25 mouse cellular contexts compared by ENCODE assay signal in genomic region chr2:163502219-163502618, GRCm38 (mm10). TPM values are rescaled to one million over a fixed set of nuclear protein-coding genes. Genes with fewer than 3 reads are reported as not detected.
DNase-seq lines count a peak whose midpoint lies in the region; ATAC-seq and TF ChIP-seq lines count a peak whose summit lies in the region.
"Had no signal": no experiment of that assay in that cellular context is flagged by ENCODE, and none has a peak within 500 bp of the region (broad histone marks: within the 10 kb centered on the region; RNA-seq: fewer than 3 reads in every experiment).

No protein-coding gene starts in this region.

- WGBS in heart, embryonic 10.5 days: 75% methylated on average over 2 of the region's 2 CpGs
- WGBS in lung, embryonic 14.5 days: 60% methylated on average over 2 of the region's 2 CpGs
- WGBS in lung, adult 2 months: 63% methylated on average over 2 of the region's 2 CpGs
- WGBS in intestine, embryonic 15.5 days: 73% methylated on average over 2 of the region's 2 CpGs

- no peaks in the 10 kb centered on the region for H3K9me3 ChIP-seq in heart, embryonic 10.5 days
- no peaks in the 10 kb centered on the region for H3K9me3 ChIP-seq in lung, embryonic 14.5 days (ENCODE audit: low read depth, low read length)
- no peaks in the 10 kb centered on the region for H3K9me3 ChIP-seq in intestine, embryonic 15.5 days
- H3K9me3 ChIP-seq: embryonic facial prominence, embryonic 13.5 days; limb, embryonic 12.5 days; liver, embryonic 12.5 days; lung, embryonic 15.5 days; midbrain, embryonic 13.5 days; stomach, embryonic 15.5 days had no signal

- intact Hi-C loops in heart, postnatal 10 days (cut with DNase I): no loop called here

- TF ChIP-seq POLR2A in lung, adult 2 months (IDR thresholded peaks at IDR 0.05; ENCODE audit: borderline replicate concordance, extremely low read depth, low read depth, low read length): no peak

- peak; percentile 42 for DNase-seq in adrenal gland, postnatal 10 days
- DNase-seq in adrenal gland, adult 8-10 months: no peak
- DNase-seq in heart, adult 8-10 months (ENCODE audit: low spot score): peak; percentile 16
- DNase-seq in heart, embryonic 10.5 days (ENCODE audit: low spot score): no peak
- peak; percentile 6 for DNase-seq in lung, embryonic 14.5 days
- DNase-seq in lung, adult 2 months: no peak
- peak; percentile 29 to 51 for DNase-seq in heart, postnatal 10 days
- DNase-seq: cerebellum, adult 9-11 months; gastrocnemius, postnatal 36 days; right cerebral cortex, postnatal 14 days; thymus, adult 18-20 months had no signal

- no peak for ATAC-seq in lung, embryonic 14.5 days (ENCODE audit: insufficient read depth)
- ATAC-seq in intestine, embryonic 15.5 days: no peak
- ATAC-seq: CD4-positive, CD25-positive, alpha-beta regulatory T cell, adult 4 months; forebrain, embryonic 14.5 days; intestine, embryonic 16.5 days; liver, embryonic 12.5 days; midbrain, embryonic 13.5 days had no signal

- H3K27me3 ChIP-seq in heart, embryonic 10.5 days (ENCODE audit: insufficient read depth, poor library complexity, severe bottlenecking): no peaks in the 10 kb centered on the region; the same call in 1 of the 2 replicates
- H3K27me3 ChIP-seq in lung, embryonic 14.5 days (ENCODE audit: insufficient read depth, low read length): no peaks in the 10 kb centered on the region
- no peaks in the 10 kb centered on the region for H3K27me3 ChIP-seq in intestine, embryonic 15.5 days (replicated peaks)
- H3K27me3 ChIP-seq: embryonic facial prominence, embryonic 13.5 days; limb, embryonic 12.5 days; lung, embryonic 15.5 days; midbrain, embryonic 13.5 days; stomach, embryonic 15.5 days had no signal

- no peak overlapping the region for H3K9ac ChIP-seq in lung, embryonic 14.5 days
- H3K9ac ChIP-seq in intestine, embryonic 15.5 days: no peak overlapping the region
- H3K9ac ChIP-seq: embryonic facial prominence, embryonic 13.5 days; hindbrain, embryonic 14.5 days; limb, embryonic 12.5 days; liver, embryonic 12.5 days; lung, embryonic 15.5 days; midbrain, embryonic 13.5 days; stomach, embryonic 15.5 days had no signal

- H3K4me3 ChIP-seq in heart, embryonic 10.5 days: no peak overlapping the region
- no peak overlapping the region for H3K4me3 ChIP-seq in lung, embryonic 14.5 days (ENCODE audit: low read depth, low read length)
- no peak overlapping the region for H3K4me3 ChIP-seq in lung, adult 2 months (replicated peaks; ENCODE audit: extremely low read depth, low read depth, low read length)
- H3K4me3 ChIP-seq in intestine, embryonic 15.5 days (replicated peaks): no peak overlapping the region
- H3K4me3 ChIP-seq: embryonic facial prominence, embryonic 13.5 days; limb, embryonic 12.5 days; liver, embryonic 12.5 days; lung, embryonic 15.5 days; midbrain, embryonic 13.5 days; stomach, embryonic 15.5 days had no signal

- no peak for TF ChIP-seq CTCF in lung, embryonic 14.5 days (IDR thresholded peaks at IDR 0.05; ENCODE audit: low read depth)
- no peak for TF ChIP-seq CTCF in lung, adult 2 months (IDR thresholded peaks at IDR 0.05; ENCODE audit: insufficient read depth, low read length)

- 0 out of 2 replicates have a peak, but pooled peaks cover 4% of the 10 kb centered on the region for H3K4me1 ChIP-seq in heart, embryonic 10.5 days
- H3K4me1 ChIP-seq in lung, embryonic 14.5 days (ENCODE audit: insufficient read depth): no peaks in the 10 kb centered on the region
- H3K4me1 ChIP-seq in lung, adult 2 months (ENCODE audit: control insufficient read depth, insufficient read depth, low read length): no peaks in the 10 kb centered on the region
- peaks cover 8% of the 10 kb centered on the region; the same call in 1 of the 2 replicates for H3K4me1 ChIP-seq in intestine, embryonic 15.5 days (replicated peaks)
- H3K4me1 ChIP-seq: embryonic facial prominence, embryonic 13.5 days; limb, embryonic 12.5 days; liver, embryonic 12.5 days; lung, embryonic 15.5 days; midbrain, embryonic 13.5 days; stomach, embryonic 15.5 days had no signal

- no peaks in the 10 kb centered on the region for H3K36me3 ChIP-seq in heart, embryonic 10.5 days
- H3K36me3 ChIP-seq in lung, embryonic 14.5 days (ENCODE audit: insufficient read depth): no peaks in the 10 kb centered on the region
- H3K36me3 ChIP-seq in intestine, embryonic 15.5 days: no peaks in the 10 kb centered on the region
- H3K36me3 ChIP-seq: embryonic facial prominence, embryonic 13.5 days; limb, embryonic 12.5 days; liver, embryonic 12.5 days; lung, embryonic 15.5 days; midbrain, embryonic 13.5 days; stomach, embryonic 15.5 days had no signal

- H3K4me2 ChIP-seq in lung, embryonic 14.5 days: no peak overlapping the region
- H3K4me2 ChIP-seq in intestine, embryonic 15.5 days (replicated peaks): no peak overlapping the region
- H3K4me2 ChIP-seq: embryonic facial prominence, embryonic 13.5 days; hindbrain, embryonic 14.5 days; limb, embryonic 12.5 days; liver, embryonic 12.5 days; lung, embryonic 15.5 days; midbrain, embryonic 13.5 days; stomach, embryonic 15.5 days had no signal

- no peak overlapping the region for H3K27ac ChIP-seq in heart, embryonic 10.5 days
- H3K27ac ChIP-seq in lung, embryonic 14.5 days (ENCODE audit: low read depth): no peak overlapping the region
- H3K27ac ChIP-seq in intestine, embryonic 15.5 days: no peak overlapping the region
- H3K27ac ChIP-seq: embryonic facial prominence, embryonic 13.5 days; hindbrain, embryonic 14.5 days; limb, embryonic 12.5 days; liver, embryonic 12.5 days; lung, embryonic 15.5 days; midbrain, embryonic 13.5 days; stomach, embryonic 15.5 days had no signal

RNA-seq across cellular contexts. Expression of gene Hnf4a, which starts 4.4 kb away (rescaled TPM):
- 10 to 100 TPM; 11.8 to 51.8 TPM for total RNA-seq in adrenal gland, postnatal 10 days (2021)
- under 1 TPM in 2 of 4 experiments, not detected in 2; 0.06 to 0.16 TPM for total RNA-seq in adrenal gland, adult 8-10 months (2022)
- total RNA-seq in heart, adult 8-10 months (2022): not detected
- 0.02 and 4.4 TPM in 2 replicates for polyA plus RNA-seq in heart, embryonic 10.5 days (2016; fragmentation: Nextera tagmentation; extraction: Ambion mirVana)
- polyA plus RNA-seq in lung, embryonic 14.5 days (2014; fragmentation: Nextera tagmentation; extraction: Ambion mirVana): 0.11 TPM in 1 of 2 replicates, not detected in the other
- polyA plus RNA-seq in lung, adult 2 months (2012; rRNA removed): 0.67 and 2.3 TPM in 2 replicates
- not detected for total RNA-seq in heart, postnatal 10 days (2021)
- 85.1 and 85.9 TPM in 2 replicates for polyA plus RNA-seq in intestine, embryonic 15.5 days (2015; fragmentation: Nextera tagmentation; extraction: Ambion mirVana)
- total RNA-seq: gastrocnemius, postnatal 36 days; layer of hippocampus, postnatal 10 days; neutrophil, adult 5-6 weeks had no signal
- polyA plus RNA-seq: CD4-positive, CD25-positive, alpha-beta regulatory T cell, adult 4 months; embryonic facial prominence, embryonic 13.5 days; forebrain, embryonic 14.5 days; hindbrain, embryonic 14.5 days; limb, embryonic 12.5 days; midbrain, embryonic 13.5 days had no signal

RNA-seq across cellular contexts. Expression of gene R3hdml, which starts 10.1 kb away (rescaled TPM):
- total RNA-seq in adrenal gland, postnatal 10 days (2021): not detected
- total RNA-seq in adrenal gland, adult 8-10 months (2022): not detected
- total RNA-seq in heart, adult 8-10 months (2022): not detected
- 0.20 TPM in 1 of 2 replicates, not detected in the other for polyA plus RNA-seq in heart, embryonic 10.5 days (2016; fragmentation: Nextera tagmentation; extraction: Ambion mirVana)
- polyA plus RNA-seq in lung, embryonic 14.5 days (2014; fragmentation: Nextera tagmentation; extraction: Ambion mirVana): not detected in 2 replicates
- not detected in 2 replicates for polyA plus RNA-seq in lung, adult 2 months (2012; rRNA removed)
- total RNA-seq in heart, postnatal 10 days (2021): not detected
- polyA plus RNA-seq in intestine, embryonic 15.5 days (2015; fragmentation: Nextera tagmentation; extraction: Ambion mirVana): 0.35 and 0.39 TPM in 2 replicates
- total RNA-seq: gastrocnemius, postnatal 36 days; neutrophil, adult 5-6 weeks had no signal
- polyA plus RNA-seq: CD4-positive, CD25-positive, alpha-beta regulatory T cell, adult 4 months; embryonic facial prominence, embryonic 13.5 days; forebrain, embryonic 14.5 days; heart, embryonic 16.5 days; limb, embryonic 12.5 days; liver, embryonic 12.5 days; midbrain, embryonic 13.5 days had no signal

RNA-seq across cellular contexts. Expression of gene Fitm2, which starts 29.8 kb away (rescaled TPM):
- 10 to 100 TPM; 76.9 to 91.9 TPM for total RNA-seq in adrenal gland, postnatal 10 days (2021)
- total RNA-seq in adrenal gland, adult 8-10 months (2022): 100 to 1,000 TPM in 1 of 4 experiments, 10 to 100 TPM in 3; 81.0 to 128 (median 92.8) TPM
- total RNA-seq in heart, adult 8-10 months (2022): 100 to 1,000 TPM; 197 to 218 (median 209) TPM
- polyA plus RNA-seq in heart, embryonic 10.5 days (2016; fragmentation: Nextera tagmentation; extraction: Ambion mirVana): 13.0 and 19.2 TPM in 2 replicates
- polyA plus RNA-seq in lung, embryonic 14.5 days (2014; fragmentation: Nextera tagmentation; extraction: Ambion mirVana): 8.6 and 10.1 TPM in 2 replicates
- 20.4 and 24.1 TPM in 2 replicates for polyA plus RNA-seq in lung, adult 2 months (2012; rRNA removed)
- 100 to 1,000 TPM in 1 of 2 experiments, 10 to 100 TPM in 1; 79.2 to 103 TPM for total RNA-seq in heart, postnatal 10 days (2021)
- 10.4 and 10.8 TPM in 2 replicates for polyA plus RNA-seq in intestine, embryonic 15.5 days (2015; fragmentation: Nextera tagmentation; extraction: Ambion mirVana)

Comparison
In these comparisons a context has a peak if more than half of its experiments do, and no peak if none do; other contexts are left out.
1. DNase-seq: peak in adrenal gland, postnatal 10 days (single experiment), heart, adult 8-10 months (single experiment), lung, embryonic 14.5 days (single experiment) and heart, postnatal 10 days (2 of 2); none in adrenal gland, adult 8-10 months (single experiment), heart, embryonic 10.5 days (single experiment) and lung, adult 2 months (single experiment).
2. RNA of gene Hnf4a, which starts 4.4 kb away (total RNA-seq): 11.8 to 51.8 TPM in adrenal gland, postnatal 10 days; 0.06 to 0.16 TPM in adrenal gland, adult 8-10 months, not detected in heart, adult 8-10 months and not detected in heart, postnatal 10 days; every median in the first group is over 10 times any median in the second.